Comparison of ENCODE assay signal across 17 mouse cellular contexts in genomic region chr10:88287261-88287660, GRCm38 (mm10).
"Had no signal": no experiment of that assay in that cellular context is flagged by ENCODE, and none has a peak within 500 bp of the region (broad histone marks: within the 10 kb centered on the region; RNA-seq: fewer than 3 reads in every experiment).

No protein-coding gene starts in this region.

- H3K27ac ChIP-seq: liver, embryonic 13.5 days; liver, embryonic 15.5 days; lung, embryonic 15.5 days; macrophage; midbrain, embryonic 13.5 days; midbrain, embryonic 15.5 days; neural tube, embryonic 12.5 days had no signal

- H3K36me3 ChIP-seq: liver, embryonic 13.5 days; liver, embryonic 15.5 days; lung, embryonic 15.5 days; midbrain, embryonic 13.5 days; midbrain, embryonic 15.5 days; neural tube, embryonic 12.5 days had no signal

- H3K4me3 ChIP-seq: liver, embryonic 13.5 days; liver, embryonic 15.5 days; lung, embryonic 15.5 days; megakaryocyte, embryonic 14.5 days; midbrain, embryonic 13.5 days; midbrain, embryonic 15.5 days; neural tube, embryonic 12.5 days had no signal

- DNase-seq: liver, embryonic 13.5 days; liver, postnatal 0 days; lung, adult 2 months; lung, postnatal 14 days; lung, postnatal 36 days; right cerebral cortex, postnatal 14 days; thymus, adult 2 months; thymus, postnatal 25 days; thymus, postnatal 4 days had no signal

- H3K9me3 ChIP-seq: liver, embryonic 13.5 days; liver, embryonic 15.5 days; lung, embryonic 15.5 days; megakaryocyte, embryonic 14.5 days; midbrain, embryonic 13.5 days; midbrain, embryonic 15.5 days; neural tube, embryonic 12.5 days had no signal

- H3K27me3 ChIP-seq: liver, embryonic 13.5 days; liver, embryonic 15.5 days; lung, embryonic 15.5 days; megakaryocyte, embryonic 14.5 days; midbrain, embryonic 13.5 days; midbrain, embryonic 15.5 days; neural tube, embryonic 12.5 days had no signal

- H3K4me2 ChIP-seq: liver, embryonic 13.5 days; liver, embryonic 15.5 days; lung, embryonic 15.5 days; midbrain, embryonic 11.5 days; midbrain, embryonic 13.5 days; midbrain, embryonic 15.5 days; neural tube, embryonic 12.5 days had no signal

- H3K4me1 ChIP-seq: liver, embryonic 13.5 days; liver, embryonic 15.5 days; megakaryocyte, embryonic 14.5 days; midbrain, embryonic 13.5 days; midbrain, embryonic 15.5 days; neural tube, embryonic 12.5 days had no signal

- H3K9ac ChIP-seq: liver, embryonic 13.5 days; liver, embryonic 15.5 days; liver, postnatal 0 days; lung, embryonic 15.5 days; midbrain, embryonic 13.5 days; midbrain, embryonic 15.5 days; neural tube, embryonic 12.5 days had no signal

- ATAC-seq: liver, postnatal 0 days; midbrain, embryonic 13.5 days; midbrain, embryonic 15.5 days had no signal
